Mouse (Mus musculus) spleen, adult 2 months (tissue): ENCODE measurements around the gene Etfa. TPM values are rescaled to one million over a fixed set of nuclear protein-coding genes. Genes with fewer than 3 reads are reported as not detected.

Experiments used
- DNase-seq, 2 experiments: peaks; one replicate each; pipeline versions ENCODE4 v3.0.0 to v3.0.0-alpha.2; 2012 to 2021; ENCODE audit warnings: low spot score in 2 of 2, low read depth in 1 of 2
- H3K27ac ChIP-seq: fragments of 200-500 bp; 2 replicates; pipeline ENCODE4 v1.5.1; 2012; ENCODE audit warnings: low read length, inconsistent platforms; ENCODE audit not compliant: insufficient read depth
- H3K27me3 ChIP-seq: fragments of 200-500 bp; 2 replicates; pipeline ENCODE4 v1.6.1; 2012; ENCODE audit warnings: mild to moderate bottlenecking, moderate library complexity, low read length, inconsistent platforms; ENCODE audit not compliant: control insufficient read depth, insufficient read depth
- H3K36me3 ChIP-seq: fragments of 200-500 bp; 2 replicates; pipeline ENCODE4 v1.6.1; 2012; ENCODE audit warnings: mild to moderate bottlenecking, low read length, inconsistent platforms; ENCODE audit not compliant: control insufficient read depth, insufficient read depth
- H3K4me1 ChIP-seq: fragments of 200-500 bp; 2 replicates; pipeline ENCODE4 v1.6.1; 2011; ENCODE audit warnings: inconsistent platforms; ENCODE audit not compliant: control insufficient read depth, insufficient read depth, insufficient read length
- H3K4me3 ChIP-seq: fragments of 200-500 bp; 2 replicates; pipeline ENCODE4 v1.5.1; 2011; ENCODE audit warnings: mild to moderate bottlenecking, inconsistent platforms; ENCODE audit not compliant: insufficient read depth, insufficient read length; ENCODE audit errors: extremely low read depth
- CTCF ChIP-seq: fragments of 200-500 bp; IDR thresholded peaks from 2 replicates; pipeline ENCODE4 v1.5.1; 2011; ENCODE audit warnings: mild to moderate bottlenecking, inconsistent platforms; ENCODE audit not compliant: insufficient read depth, insufficient read length, insufficient replicate concordance; ENCODE audit errors: extremely low read depth
- POLR2A ChIP-seq: fragments of 200-500 bp; IDR thresholded peaks from 2 replicates; pipeline ENCODE4 v1.6.1; 2011; ENCODE audit warnings: low read depth, low read length, inconsistent platforms
- WGBS: fragments of 180-500 bp; shearing (Covaris S2); methylation state at CpG from one replicate; pipeline ENCODE4 v1.1.7; 2018; 5-methylcytosine and 5-hydroxymethylcytosine counted together
- polyA plus RNA-seq: library from polyadenylated mRNA; depleted of rRNA; stranded (reverse); fragments of >200 nt; gene quantifications from 2 replicates; pipeline ENCODE4 v1.2.3, GENCODE M21; 2012; rRNA removed

Gene Etfa
- polyA plus RNA-seq, 1 experiment = 15.9 TPM

GRCm38 (mm10) chr9:55409833-55410232 is 102.2 kb downstream of the Etfa start:
- Histone ChIP-seq H3K27me3 (no peaks in the 10 kb centered on the region), H3K4me3 (no peak overlapping the region), H3K36me3 (no peaks in the 10 kb centered on the region), H3K4me1 (no peaks in the 10 kb centered on the region), H3K27ac (no peak overlapping the region)
- WGBS = 56% methylated on average over 3 of the region's 3 CpGs
- no peak for TF ChIP-seq CTCF
- TF ChIP-seq POLR2A = no peak
- DNase-seq = no peak

GRCm38 (mm10) chr9:55408851-55409250 is 103.2 kb downstream of the Etfa start:
- WGBS = 81% methylated on average over 4 of the region's 4 CpGs
- TF ChIP-seq CTCF = no peak
- TF ChIP-seq POLR2A = no peak
- Histone ChIP-seq H3K36me3 (no peaks in the 10 kb centered on the region), H3K27ac (no peak overlapping the region), H3K4me3 (no peak overlapping the region), H3K27me3 (no peaks in the 10 kb centered on the region), H3K4me1 (no peaks in the 10 kb centered on the region)
- no peak for DNase-seq

- TF ChIP-seq POLR2A (no peak), CTCF (no peak)
- WGBS = 93% methylated on average over 2 of the region's 2 CpGs
- H3K27ac ChIP-seq = no peak overlapping the region
- no peak overlapping the region for H3K4me3 ChIP-seq
- H3K4me1 ChIP-seq = no peaks in the 10 kb centered on the region
- no peaks in the 10 kb centered on the region for H3K27me3 ChIP-seq
- DNase-seq = no peak
- H3K36me3 ChIP-seq = no peaks in the 10 kb centered on the region
Measured at GRCm38 (mm10) chr9:55406773-55407172, 105.3 kb downstream of the Etfa start.

GRCm38 (mm10) chr9:55404976-55405702 is 106.9 kb downstream of the Etfa start:
- WGBS = 66% methylated on average over 6 of the region's 6 CpGs
- TF ChIP-seq POLR2A (no peak), CTCF (no peak)
- Histone ChIP-seq H3K4me1 (no peaks in the 10 kb centered on the region), H3K4me3 (no peak overlapping the region), H3K27ac (no peak overlapping the region), H3K27me3 (no peaks in the 10 kb centered on the region), H3K36me3 (no peaks in the 10 kb centered on the region)
- DNase-seq = no peak

Other genes with a start within 250 kb of the Etfa start
- gene Nrg4, start 185.4 kb downstream of the Etfa start, polyA plus RNA-seq = 0.28 and 0.46 TPM in 2 replicates
- 0.08 and 0.19 TPM in 2 replicates for gene Tmem266, start 185.3 kb downstream of the Etfa start, polyA plus RNA-seq
- 0.09 and 0.21 TPM in 2 replicates for gene Isl2, start 26.4 kb upstream of the Etfa start, polyA plus RNA-seq